Mouse (Mus musculus) megakaryocyte, embryonic 14.5 days (primary cell): ENCODE results near the gene AI837181.

Source experiments
- FLI1 ChIP-seq: IDR thresholded peaks from 2 replicates; pipeline ENCODE4 v1.6.1; 2012; ENCODE audit warnings: low read length, inconsistent platforms, mixed read lengths
- GATA1 ChIP-seq: IDR thresholded peaks from 3 replicates; pipeline ENCODE4 v1.6.1; 2012; ENCODE audit warnings: mixed read lengths, low read length, inconsistent platforms, borderline replicate concordance

DNA sequence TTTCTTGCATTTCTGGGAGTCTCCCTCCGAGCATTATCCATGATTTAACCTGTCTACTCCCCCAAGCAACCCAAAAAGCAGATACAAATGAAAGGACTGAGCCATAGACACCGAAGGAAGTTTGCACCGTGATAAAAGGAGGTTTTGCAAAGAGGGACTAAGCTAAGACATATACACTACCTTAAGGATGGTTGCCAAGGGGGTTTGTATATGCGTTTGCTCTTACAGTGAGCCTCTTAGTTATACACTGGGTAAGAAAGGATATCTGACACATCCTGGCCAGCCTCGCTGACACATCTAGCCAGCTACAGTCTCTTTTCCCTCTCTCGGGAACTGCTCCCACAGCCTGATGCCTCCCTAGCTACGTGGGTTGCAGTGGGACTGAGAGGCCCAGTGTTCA, 9.0 kb downstream of the AI837181 start:
- TF ChIP-seq GATA1: no peak
- TF ChIP-seq FLI1: no peak
